Mouse (Mus musculus) embryonic facial prominence, embryonic 15.5 days (tissue): ENCODE data around the gene Schip1. TPM values are rescaled to one million over a fixed set of nuclear protein-coding genes. Genes with fewer than 3 reads are reported as not detected.

Source experiments
- ATAC-seq: fragments of 200-750 bp; cut with Nextera tagmentation; 2 replicates; pipeline ENCODE4 v1.8.0; 2017; ENCODE audit warnings: low read depth, moderate TSS enrichment; ENCODE audit not compliant: insufficient number of reproducible peaks, low FRiP score, low TSS enrichment
- H3K27ac ChIP-seq: fragments of 300-500 bp; sonication (generic); replicated peaks from 2 replicates; pipeline ENCODE4 v1.5.1; 2015; ENCODE audit warnings: mild to moderate bottlenecking, inconsistent platforms
- H3K27me3 ChIP-seq: fragments of 300-500 bp; sonication (generic); 2 replicates; pipeline ENCODE4 v1.6.1; 2015; ENCODE audit warnings: inconsistent platforms
- H3K36me3 ChIP-seq: fragments of 300-500 bp; sonication (generic); 2 replicates; pipeline ENCODE4 v1.6.1; 2015; ENCODE audit warnings: mild to moderate bottlenecking, inconsistent platforms
- H3K4me1 ChIP-seq: fragments of 300-500 bp; sonication (generic); 2 replicates; pipeline ENCODE4 v1.6.1; 2015; ENCODE audit warnings: inconsistent platforms
- H3K4me2 ChIP-seq: fragments of 300-500 bp; sonication (generic); replicated peaks from 2 replicates; pipeline ENCODE4 v1.6.1; 2015; ENCODE audit warnings: mild to moderate bottlenecking, inconsistent platforms
- H3K4me3 ChIP-seq: fragments of 300-500 bp; sonication (generic); replicated peaks from 2 replicates; pipeline ENCODE4 v1.5.1; 2015; ENCODE audit warnings: mild to moderate bottlenecking, inconsistent platforms
- H3K9ac ChIP-seq: fragments of 300-500 bp; sonication (generic); 2 replicates; pipeline ENCODE4 v1.6.1; 2015; ENCODE audit warnings: inconsistent platforms
- H3K9me3 ChIP-seq: fragments of 300-500 bp; sonication (generic); replicated peaks from 2 replicates; pipeline ENCODE4 v1.6.1; 2016; ENCODE audit warnings: inconsistent platforms
- WGBS: fragments of 180-500 bp; shearing (Covaris S2); methylation state at CpG from one replicate; pipeline ENCODE4 v1.1.7; 2015; 5-methylcytosine and 5-hydroxymethylcytosine counted together
- polyA plus RNA-seq: library from polyadenylated mRNA; unstranded; fragments of >200 nt; fragmentation: Nextera tagmentation; extraction: Ambion mirVana; gene quantifications from 2 replicates; pipeline ENCODE4 v1.2.1, GENCODE M21; 2015

The Schip1 gene
- polyA plus RNA-seq, 1 experiment from 2014 or later, result 30.9 TPM

DNA sequence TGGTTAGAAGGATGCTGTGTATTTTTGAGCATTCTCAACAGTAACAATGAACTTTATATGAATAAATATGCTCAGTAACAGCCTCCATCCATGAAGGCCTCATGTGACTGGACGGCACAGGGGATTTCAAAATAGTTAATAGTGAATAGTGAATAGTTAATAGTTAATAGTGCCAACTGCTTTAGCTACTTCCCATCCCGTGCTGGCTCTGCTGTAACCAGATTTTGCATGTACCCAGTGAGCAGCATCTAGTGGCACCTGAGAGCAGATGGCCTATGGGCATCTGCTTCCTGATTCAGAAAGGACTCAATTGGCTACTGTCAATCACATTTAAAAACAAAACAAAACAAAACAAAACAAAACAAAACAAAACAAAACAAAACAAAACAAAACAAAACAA is 329.0 kb downstream of the Schip1 start:
- no peaks in the 10 kb centered on the region for H3K27me3 ChIP-seq
- no peak overlapping the region for H3K4me3 ChIP-seq
- ATAC-seq, result no peak
- WGBS, result 79% methylated on average over 2 of the region's 2 CpGs
- no peaks in the 10 kb centered on the region for H3K9me3 ChIP-seq
- no peak overlapping the region for H3K9ac ChIP-seq
- H3K36me3 ChIP-seq, result no peaks in the 10 kb centered on the region
- no peaks in the 10 kb centered on the region for H3K4me1 ChIP-seq
- H3K4me2 ChIP-seq, result no peak overlapping the region
- no peak overlapping the region for H3K27ac ChIP-seq

DNA sequence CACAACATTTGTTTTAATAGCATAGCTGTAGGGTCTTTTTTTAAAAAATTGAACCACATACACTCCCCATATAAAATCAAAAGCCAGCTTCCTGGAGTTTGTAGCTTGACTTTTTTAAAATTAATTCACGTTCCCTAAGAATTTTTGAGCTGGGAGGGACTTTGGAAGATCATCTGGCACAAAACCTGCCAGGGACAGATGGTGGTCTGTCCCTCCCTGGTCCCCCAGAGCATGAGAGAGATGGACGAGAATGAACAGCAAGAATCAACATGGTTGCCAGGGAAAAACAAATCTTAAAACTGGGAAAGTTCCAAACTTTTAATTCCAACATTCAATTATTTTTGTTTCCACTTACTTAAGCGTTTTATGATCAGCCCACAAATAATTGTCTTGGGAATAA is 334.1 kb downstream of the Schip1 start:
- no peaks in the 10 kb centered on the region for H3K27me3 ChIP-seq
- 68% methylated on average over 3 of the region's 3 CpGs for WGBS
- no peak for ATAC-seq
- H3K9ac ChIP-seq, result no peak overlapping the region
- no peaks in the 10 kb centered on the region for H3K9me3 ChIP-seq
- no peak overlapping the region for H3K27ac ChIP-seq
- no peak overlapping the region for H3K4me3 ChIP-seq
- H3K4me2 ChIP-seq, result no peak overlapping the region
- H3K4me1 ChIP-seq, result no peaks in the 10 kb centered on the region
- H3K36me3 ChIP-seq, result no peaks in the 10 kb centered on the region

DNA sequence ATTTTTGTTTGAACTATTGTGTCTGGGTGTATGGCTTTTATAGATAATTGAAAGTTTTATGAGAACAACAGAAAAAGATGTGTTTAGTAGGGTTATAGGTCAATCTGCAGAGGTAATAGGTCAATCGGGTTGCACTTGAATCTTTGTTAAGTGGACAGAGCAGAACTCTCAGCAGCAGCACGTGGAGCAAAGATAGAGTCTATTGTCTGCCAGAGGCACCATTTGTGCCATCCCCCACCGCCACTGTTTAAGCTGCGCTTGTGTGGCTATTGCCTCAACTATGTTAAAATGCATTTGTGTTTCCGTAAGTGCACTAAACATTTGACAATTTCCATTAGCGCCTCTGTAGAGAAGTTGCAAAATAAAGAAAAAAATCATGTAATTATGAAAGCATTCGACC is 335.5 kb downstream of the Schip1 start:
- no peak overlapping the region for H3K9ac ChIP-seq
- H3K9me3 ChIP-seq, result no peaks in the 10 kb centered on the region
- no peak overlapping the region for H3K27ac ChIP-seq
- 72% methylated on average over 7 of the region's 7 CpGs for WGBS
- no peaks in the 10 kb centered on the region for H3K36me3 ChIP-seq
- ATAC-seq, result no peak
- H3K27me3 ChIP-seq, result no peaks in the 10 kb centered on the region
- no peak overlapping the region for H3K4me3 ChIP-seq
- no peaks in the 10 kb centered on the region for H3K4me1 ChIP-seq
- H3K4me2 ChIP-seq, result no peak overlapping the region

DNA sequence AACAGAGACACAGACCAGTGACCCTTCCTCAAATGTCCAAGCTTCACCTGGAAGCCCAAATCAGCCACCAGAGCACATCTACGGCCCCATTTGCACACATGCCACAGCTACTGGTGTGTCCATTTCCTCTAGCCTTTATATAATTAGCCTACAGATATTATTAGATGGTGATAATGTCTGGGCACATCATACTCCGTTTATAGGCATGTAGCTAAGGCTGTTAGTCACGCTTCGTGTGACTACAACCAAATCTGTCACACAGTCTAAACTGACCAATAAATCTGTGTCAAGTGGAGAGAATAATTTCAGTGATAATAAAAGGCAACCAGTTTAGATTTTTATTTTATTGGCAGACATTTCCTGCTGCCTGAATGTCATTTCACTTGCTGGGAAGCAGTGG is 338.7 kb downstream of the Schip1 start:
- WGBS, result 78% methylated on average over 4 of the region's 4 CpGs
- Histone ChIP-seq H3K27me3 (no peaks in the 10 kb centered on the region), H3K9ac (no peak overlapping the region), H3K9me3 (no peaks in the 10 kb centered on the region), H3K4me1 (peaks cover 3% of the 10 kb centered on the region), H3K4me3 (no peak overlapping the region), H3K4me2 (no peak overlapping the region), H3K36me3 (no peaks in the 10 kb centered on the region), H3K27ac (no peak overlapping the region)
- ATAC-seq, result no peak

DNA sequence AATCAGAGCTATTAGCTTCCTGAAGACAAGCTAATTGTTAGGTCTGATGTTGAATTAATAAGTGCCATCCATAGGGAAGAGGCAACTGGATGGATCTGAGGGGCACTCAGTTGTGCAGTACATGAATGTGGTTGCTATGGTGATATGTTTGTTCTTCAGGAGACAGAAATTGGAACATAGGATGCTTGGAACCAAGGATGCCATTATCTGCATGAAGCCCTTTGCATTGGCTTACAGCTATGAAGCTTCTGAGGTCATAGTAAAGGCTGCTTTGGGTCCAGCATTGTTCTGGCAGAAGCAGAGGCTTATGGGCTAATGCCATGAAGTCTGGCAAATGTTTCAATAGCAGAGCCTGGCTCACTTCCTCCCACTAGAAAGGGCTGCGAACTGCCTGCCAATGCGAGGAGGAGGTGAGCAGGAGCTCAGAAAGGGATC is 339.2 kb downstream of the Schip1 start:
- H3K4me2 ChIP-seq, result no peak overlapping the region
- H3K27me3 ChIP-seq, result no peaks in the 10 kb centered on the region
- H3K9me3 ChIP-seq, result no peaks in the 10 kb centered on the region
- peaks cover 5% of the 10 kb centered on the region for H3K4me1 ChIP-seq
- no peak overlapping the region for H3K27ac ChIP-seq
- no peaks in the 10 kb centered on the region for H3K36me3 ChIP-seq
- 75% methylated on average over 2 of the region's 2 CpGs for WGBS
- H3K9ac ChIP-seq, result no peak overlapping the region
- no peak for ATAC-seq
- H3K4me3 ChIP-seq, result no peak overlapping the region

DNA sequence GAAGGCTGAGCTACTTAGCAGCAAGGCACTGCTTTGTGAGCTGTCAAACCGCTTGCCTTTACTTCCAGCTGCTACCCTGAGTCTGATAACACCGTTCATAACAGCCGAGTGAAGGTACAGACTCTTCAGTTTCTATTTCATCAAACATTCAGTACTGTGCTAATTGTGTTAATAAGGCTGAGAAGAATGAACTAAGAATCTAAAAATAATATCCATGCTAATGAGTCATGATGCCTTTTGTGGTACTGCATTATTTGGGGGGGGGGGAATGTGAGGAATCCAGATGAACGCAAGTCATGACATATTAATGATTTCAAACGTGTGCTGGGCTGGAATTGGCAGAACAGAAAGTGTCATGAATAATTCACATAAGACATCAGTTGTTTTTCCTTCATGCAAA is 341.1 kb downstream of the Schip1 start:
- Histone ChIP-seq H3K4me1 (peaks cover 5% of the 10 kb centered on the region), H3K4me3 (no peak overlapping the region), H3K36me3 (no peaks in the 10 kb centered on the region), H3K4me2 (no peak overlapping the region), H3K27ac (no peak overlapping the region), H3K9ac (no peak overlapping the region), H3K9me3 (no peaks in the 10 kb centered on the region), H3K27me3 (no peaks in the 10 kb centered on the region)
- 65% methylated on average over 5 of the region's 5 CpGs for WGBS
- no peak for ATAC-seq

DNA sequence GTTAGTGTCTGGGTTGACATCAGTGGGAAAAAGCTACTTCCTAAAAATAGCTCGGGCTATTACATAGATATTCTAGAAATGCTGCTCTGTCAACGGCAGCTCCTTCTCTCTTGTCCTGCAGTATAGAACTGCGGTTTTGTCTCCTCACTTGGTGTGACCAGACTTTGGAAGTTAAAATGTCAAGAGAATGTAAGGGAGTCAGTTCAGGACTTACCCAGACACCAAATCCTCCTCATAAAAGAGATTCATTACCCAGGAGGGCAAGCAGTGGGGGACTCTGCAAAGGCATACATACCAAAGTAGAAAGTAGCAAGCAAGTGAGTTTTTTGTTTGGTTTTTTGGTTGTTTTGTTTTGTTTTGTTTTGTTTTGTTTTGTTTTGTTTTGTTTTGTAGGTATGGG is 347.7 kb downstream of the Schip1 start:
- Histone ChIP-seq H3K4me1 (peaks cover 5% of the 10 kb centered on the region), H3K4me2 (no peak overlapping the region), H3K9me3 (no peaks in the 10 kb centered on the region), H3K36me3 (no peaks in the 10 kb centered on the region), H3K27ac (no peak overlapping the region), H3K4me3 (no peak overlapping the region), H3K27me3 (no peaks in the 10 kb centered on the region), H3K9ac (no peak overlapping the region)
- whole genome bisulfite sequencing, result 68% methylated on average over 3 of the region's 3 CpGs
- no peak for ATAC-seq

DNA sequence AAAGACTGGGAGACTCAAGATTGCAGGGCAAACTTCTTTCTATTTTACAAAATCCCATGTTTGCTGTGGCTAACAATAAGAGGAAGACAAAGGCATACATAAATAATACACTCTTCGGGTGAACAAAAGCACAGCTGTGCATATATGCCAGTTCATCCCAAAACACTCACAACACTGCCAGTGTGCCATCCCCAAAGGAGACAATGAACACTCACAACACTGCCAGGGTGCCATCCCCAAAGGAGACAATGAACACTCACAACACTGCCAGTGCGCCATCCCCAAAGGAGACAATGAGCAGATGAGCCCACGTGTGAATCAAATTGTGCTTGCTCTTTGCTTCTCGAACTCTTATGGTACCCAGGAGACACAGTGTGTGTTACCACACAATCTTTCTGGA is 355.2 kb downstream of the Schip1 start:
- Histone ChIP-seq H3K36me3 (no peaks in the 10 kb centered on the region), H3K27me3 (no peaks in the 10 kb centered on the region), H3K9me3 (no peaks in the 10 kb centered on the region), H3K9ac (no peak overlapping the region), H3K4me2 (no peak overlapping the region), H3K4me1 (no peaks in the 10 kb centered on the region), H3K4me3 (no peak overlapping the region), H3K27ac (no peak overlapping the region)
- WGBS, result 92% methylated on average over 4 of the region's 4 CpGs
- ATAC-seq, result no peak

DNA sequence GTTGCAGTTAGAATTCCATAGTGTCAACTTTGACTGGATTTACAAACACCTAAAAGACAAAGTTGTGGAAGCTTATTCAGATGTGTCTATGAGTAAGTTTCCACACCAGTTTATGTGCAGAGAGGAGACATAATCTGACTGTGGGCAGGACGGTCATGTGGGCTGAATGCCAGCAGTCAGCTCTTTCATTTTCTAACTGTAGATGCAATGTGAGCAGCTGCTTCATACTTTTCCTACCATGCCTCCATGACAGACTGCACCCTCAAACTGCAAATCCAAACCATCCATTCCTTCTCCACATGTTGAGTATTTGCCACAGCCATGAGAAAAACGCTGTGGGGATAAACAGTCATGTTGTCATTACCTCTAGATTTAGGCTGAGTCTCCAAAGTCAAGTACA is 356.3 kb downstream of the Schip1 start:
- Histone ChIP-seq H3K9ac (no peak overlapping the region), H3K4me3 (no peak overlapping the region), H3K27ac (no peak overlapping the region), H3K27me3 (no peaks in the 10 kb centered on the region), H3K36me3 (no peaks in the 10 kb centered on the region), H3K4me2 (no peak overlapping the region), H3K4me1 (no peaks in the 10 kb centered on the region), H3K9me3 (no peaks in the 10 kb centered on the region)
- no peak for ATAC-seq
- WGBS, result 52% methylated on average over 2 of the region's 2 CpGs

DNA sequence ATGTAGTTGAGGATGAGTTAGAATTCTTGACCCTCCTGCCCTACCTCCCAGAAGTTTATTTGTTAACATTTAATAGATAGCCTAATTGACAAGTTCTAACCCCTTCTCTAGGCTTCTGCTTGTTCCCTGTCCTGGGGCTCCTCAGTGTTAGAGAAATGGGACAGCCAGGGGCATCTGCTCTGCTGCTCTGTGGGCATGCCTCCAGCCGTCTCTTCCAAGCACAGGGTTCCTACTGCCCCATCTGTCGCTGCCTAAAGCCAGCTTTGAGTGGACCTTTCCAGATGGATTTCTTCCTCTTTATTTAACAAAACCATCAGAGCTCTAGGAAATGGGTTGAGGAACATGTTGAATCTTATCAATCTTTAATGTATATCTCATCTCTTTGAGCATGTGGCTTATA is 357.2 kb downstream of the Schip1 start:
- Histone ChIP-seq H3K4me3 (no peak overlapping the region), H3K4me2 (no peak overlapping the region), H3K27ac (no peak overlapping the region), H3K4me1 (no peaks in the 10 kb centered on the region), H3K36me3 (no peaks in the 10 kb centered on the region), H3K9me3 (no peaks in the 10 kb centered on the region), H3K9ac (no peak overlapping the region), H3K27me3 (no peaks in the 10 kb centered on the region)
- whole genome bisulfite sequencing, result 76% methylated on average over 2 of the region's 2 CpGs
- ATAC-seq, result no peak

DNA sequence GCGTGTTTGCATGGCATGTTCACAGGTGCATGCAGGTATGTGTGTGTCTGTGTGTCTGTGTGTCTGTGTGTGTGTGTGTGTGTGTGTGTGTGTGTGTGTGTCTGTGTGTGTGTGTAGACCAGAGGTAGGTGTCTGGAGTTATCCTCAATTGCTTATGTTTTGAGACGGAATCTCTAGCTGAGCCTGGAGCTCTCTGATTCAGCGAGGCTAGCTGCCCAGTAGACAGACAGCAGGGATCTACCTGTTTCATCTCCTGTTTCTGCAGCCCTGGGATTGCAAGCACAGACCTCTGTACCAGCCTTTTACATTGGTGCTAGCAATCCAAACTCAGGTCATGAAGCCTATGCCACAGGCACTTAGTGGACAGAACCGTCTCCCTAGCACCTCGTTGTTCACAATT is 363.5 kb downstream of the Schip1 start:
- ATAC-seq, result no peak

DNA sequence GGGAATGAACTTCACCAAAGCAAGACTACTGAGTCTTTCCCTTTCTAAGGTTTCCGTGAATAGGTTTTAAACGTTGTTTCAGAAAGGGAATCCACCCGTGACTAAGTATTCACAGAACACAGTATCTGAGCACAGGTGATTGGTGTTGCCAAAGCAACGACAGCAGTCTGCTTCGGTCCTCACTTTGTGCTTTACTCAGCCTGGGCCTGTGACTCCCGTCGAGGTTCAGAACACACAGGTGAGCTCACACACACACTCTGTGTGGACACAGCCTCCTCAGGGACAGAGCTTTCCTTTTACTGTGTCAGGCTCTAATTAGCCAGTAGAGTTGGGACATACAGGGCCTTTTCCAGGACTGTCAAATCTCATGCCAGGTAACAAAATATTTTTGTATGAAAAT is 369.8 kb downstream of the Schip1 start:
- no peaks in the 10 kb centered on the region for H3K36me3 ChIP-seq
- H3K4me2 ChIP-seq, result no peak overlapping the region
- no peak overlapping the region for H3K9ac ChIP-seq
- no peaks in the 10 kb centered on the region for H3K9me3 ChIP-seq
- 49% methylated on average over 7 of the region's 7 CpGs for WGBS
- no peaks in the 10 kb centered on the region for H3K27me3 ChIP-seq
- no peak for ATAC-seq
- H3K4me3 ChIP-seq, result no peak overlapping the region
- no peak overlapping the region for H3K27ac ChIP-seq
- no peaks in the 10 kb centered on the region for H3K4me1 ChIP-seq

More for the DNA sequence above, 363.5 kb downstream of the Schip1 start:
- H3K27ac ChIP-seq, result no peak overlapping the region
- H3K4me3 ChIP-seq, result no peak overlapping the region
- H3K27me3 ChIP-seq, result no peaks in the 10 kb centered on the region
- H3K36me3 ChIP-seq, result no peaks in the 10 kb centered on the region
- H3K4me2 ChIP-seq, result no peak overlapping the region
- no peaks in the 10 kb centered on the region for H3K9me3 ChIP-seq
- H3K4me1 ChIP-seq, result no peaks in the 10 kb centered on the region
- WGBS, result 89% methylated on average over 5 of the region's 5 CpGs
- H3K9ac ChIP-seq, result no peak overlapping the region
